Mouse (Mus musculus) CD8-positive naive resting alpha-beta T cell, adult 2 months (primary cell): ENCODE results near the gene Trp53i13.

Experiments
- DNase-seq, 2 experiments: peaks; one replicate each; pipeline ENCODE4 v3.0.0; 2022; ENCODE audit warnings: low read depth in 2 of 2, low spot score in 2 of 2

Trp53i13 gene

GRCm38 (mm10) chr11:77463786-77464185 is 52.0 kb downstream of the Trp53i13 start:
- no peak for DNase-seq

- no peak for DNase-seq
Measured at GRCm38 (mm10) chr11:77463101-77463445, 52.7 kb downstream of the Trp53i13 start.

GRCm38 (mm10) chr11:77462283-77463100 is 53.3 kb downstream of the Trp53i13 start, which contains the start of gene Coro6:
Coro6 (plus strand) TSS chr11:77462411.
- no peak for DNase-seq

GRCm38 (mm10) chr11:77461856-77462255 is 53.9 kb downstream of the Trp53i13 start:
- DNase-seq, result no peak
